Mouse (Mus musculus): ENCODE results near the gene Ppp1r16b.

Gene Ppp1r16b

DNA sequence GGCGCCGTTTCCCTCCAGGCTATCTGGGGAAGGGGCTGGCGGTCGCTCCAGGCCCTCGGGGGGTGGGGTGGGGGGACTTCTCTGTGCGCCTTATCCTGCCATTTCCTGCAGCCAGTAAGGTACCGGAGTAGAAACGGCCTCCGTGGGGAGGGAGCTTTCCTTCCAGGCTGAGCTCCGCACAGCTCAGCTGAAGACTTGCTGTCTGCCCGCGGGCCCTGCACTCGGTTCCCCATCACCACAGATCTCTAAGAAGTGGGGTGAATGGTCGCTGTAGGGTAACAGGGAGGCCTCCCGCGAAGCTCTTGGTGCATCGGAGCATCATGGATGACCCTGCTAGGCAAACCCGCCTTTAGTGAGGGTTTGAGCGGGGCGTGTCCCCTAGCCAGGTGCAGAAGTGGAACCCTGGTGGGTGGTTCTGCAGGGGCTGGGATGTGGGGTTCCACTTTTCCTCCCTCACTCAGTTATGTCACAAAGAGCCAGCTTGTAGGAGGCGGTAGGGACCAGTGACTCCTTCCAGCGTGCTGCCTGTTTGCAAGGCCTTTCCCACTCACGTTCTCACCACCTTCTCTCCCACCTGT lies 3.3 kb downstream of the Ppp1r16b start:
- DNase-seq = peak; percentile 42

DNA sequence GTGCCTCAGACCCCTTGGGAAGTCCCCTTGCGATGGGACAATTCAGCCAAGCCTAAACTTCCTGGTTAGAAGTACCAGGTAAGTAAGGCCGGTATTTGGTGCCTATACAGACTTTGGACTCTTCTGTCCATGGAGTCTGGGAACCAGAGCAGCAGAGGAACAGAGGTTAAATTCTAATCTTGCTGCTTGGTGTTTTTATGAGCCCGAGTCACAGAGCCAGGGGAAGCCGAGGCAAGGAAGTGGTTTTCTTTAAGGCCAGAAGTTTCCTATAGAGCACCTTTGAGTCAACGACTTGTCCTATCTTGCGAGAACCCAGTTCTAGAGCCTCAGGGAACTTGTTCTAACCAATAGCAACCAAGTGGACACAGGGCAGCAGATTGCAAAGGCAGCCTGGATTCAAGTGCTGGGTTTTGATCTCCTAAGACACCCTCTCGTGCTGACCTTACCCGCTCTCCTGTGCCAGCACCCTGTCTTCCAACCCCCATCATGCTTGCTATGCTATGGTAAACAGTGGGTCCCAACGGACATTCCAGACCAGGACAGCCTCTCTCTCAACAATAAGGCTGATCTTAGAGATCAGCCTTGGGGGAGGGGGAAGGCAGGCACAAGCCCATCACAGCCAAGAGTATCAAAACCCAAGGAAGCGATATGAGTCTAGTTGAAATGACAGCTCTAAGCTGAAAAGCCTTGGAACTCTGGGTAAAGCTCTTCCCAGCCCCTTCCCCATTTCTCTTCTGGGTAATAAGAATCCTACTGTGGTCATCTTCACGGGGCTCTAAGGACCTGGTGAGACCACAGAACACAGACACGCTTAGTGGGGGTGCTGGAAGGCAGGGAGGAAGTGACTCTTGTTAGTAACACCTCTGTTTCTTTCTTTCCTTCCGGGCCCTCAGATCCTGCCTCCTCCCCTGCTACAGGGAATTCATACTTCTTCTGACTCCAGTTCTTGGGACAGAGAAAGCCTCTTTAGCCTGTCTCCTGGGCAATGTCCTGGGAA lies 4.3 kb downstream of the Ppp1r16b start:
- peak; percentile 81 for DNase-seq

DNA sequence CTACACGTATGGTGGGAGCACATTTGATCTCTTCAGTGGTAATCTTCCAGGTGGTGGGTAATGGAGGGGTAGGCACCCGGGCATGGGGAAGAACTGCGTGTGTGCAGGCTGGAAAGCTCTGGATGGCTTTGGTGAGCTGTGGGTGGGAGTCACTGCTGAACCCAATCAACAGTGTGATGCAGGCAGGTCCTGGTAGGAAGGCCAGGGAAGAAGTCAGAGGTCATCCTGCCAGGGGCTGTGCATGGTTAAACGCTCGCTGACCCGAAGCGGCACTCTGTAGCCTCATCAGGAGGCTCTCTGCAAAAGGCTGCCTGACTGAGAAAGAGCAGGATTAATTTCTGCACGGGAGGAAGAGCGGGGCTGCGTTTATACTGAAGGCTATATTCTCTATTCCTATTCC lies 5.4 kb downstream of the Ppp1r16b start:
- peak; percentile 90 for DNase-seq

GRCm38 (mm10) chr2:158672829-158673228 lies 7.6 kb downstream of the Ppp1r16b start:
- DNase-seq = peak; percentile 89

- no peak for DNase-seq
Observed at GRCm38 (mm10) chr2:158673493-158673892, 8.3 kb downstream of the Ppp1r16b start.

GRCm38 (mm10) chr2:158674131-158674530 lies 8.9 kb downstream of the Ppp1r16b start:
- DNase-seq = no peak

- no peak for DNase-seq
Observed at GRCm38 (mm10) chr2:158674759-158675158, 9.6 kb downstream of the Ppp1r16b start.

DNA sequence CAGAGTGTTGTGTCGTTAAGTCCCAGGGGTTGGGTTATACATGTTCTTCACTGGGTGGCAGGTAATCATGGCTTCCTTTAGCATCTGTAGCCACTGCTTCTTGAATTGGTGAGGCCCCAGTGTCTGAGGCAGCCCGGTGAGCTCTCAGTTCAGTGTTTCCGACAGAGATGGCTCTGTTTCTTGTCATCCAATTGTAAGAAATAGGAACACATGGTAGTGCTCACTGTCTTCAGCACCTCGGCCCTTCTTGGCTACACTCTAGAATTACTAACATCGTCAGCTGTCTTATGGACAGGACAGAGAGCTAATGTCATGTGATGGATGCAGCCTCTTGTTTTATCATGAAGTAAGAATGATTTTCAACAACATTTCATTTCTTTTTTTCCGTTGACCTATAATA lies 10.0 kb downstream of the Ppp1r16b start:
- no peak for DNase-seq

DNA sequence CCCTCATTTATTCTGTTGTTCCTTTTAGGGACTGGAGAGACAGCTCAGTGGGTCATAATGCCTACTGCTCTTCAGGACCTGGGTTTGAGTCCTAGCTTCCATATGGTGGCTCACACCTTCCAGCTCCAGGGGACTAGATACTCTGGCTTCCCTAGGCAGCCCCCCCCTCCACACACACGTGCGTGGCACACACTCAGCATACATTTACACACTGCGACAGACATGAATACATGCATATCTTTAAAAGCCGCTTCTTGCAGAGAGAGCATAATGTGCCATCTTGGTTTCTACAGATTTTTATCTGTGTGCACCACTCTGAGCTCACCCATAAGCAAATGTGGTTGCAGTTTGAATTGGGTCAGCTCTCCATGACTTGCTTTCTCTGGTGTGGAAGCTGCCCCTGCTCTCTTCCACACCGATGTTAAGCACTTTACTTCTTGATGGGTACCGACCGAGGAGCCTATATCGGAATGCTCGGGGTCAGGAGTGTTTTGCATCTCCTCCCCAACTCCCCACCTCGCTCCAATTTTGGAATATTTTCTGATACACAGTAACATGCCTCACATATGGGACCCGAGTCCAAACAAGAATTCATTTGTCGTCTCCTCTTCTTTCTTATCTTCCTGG lies 10.8 kb downstream of the Ppp1r16b start:
- DNase-seq = no peak

DNA sequence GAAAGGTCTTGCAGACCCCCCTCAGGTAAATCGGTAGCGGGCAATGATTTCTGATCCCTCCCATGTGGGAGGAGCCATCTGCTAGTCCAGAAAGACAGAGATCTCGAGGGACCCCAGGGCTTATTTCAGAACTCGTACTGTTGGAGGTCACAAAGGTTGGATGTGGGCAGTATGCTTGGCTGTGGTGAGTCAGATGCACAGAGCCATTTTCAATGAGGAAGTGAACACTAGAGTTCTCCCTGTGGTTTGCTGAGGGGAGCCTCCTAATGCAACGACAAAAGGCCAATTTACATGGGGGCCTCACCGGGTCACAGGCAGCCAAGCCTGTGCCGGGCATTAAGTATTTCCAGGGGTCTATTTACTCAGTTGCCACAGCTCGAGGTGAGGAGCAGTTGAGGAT lies 12.7 kb downstream of the Ppp1r16b start:
- no peak for DNase-seq

- DNase-seq = no peak
Observed at GRCm38 (mm10) chr2:158679091-158679490, 13.9 kb downstream of the Ppp1r16b start.

DNA sequence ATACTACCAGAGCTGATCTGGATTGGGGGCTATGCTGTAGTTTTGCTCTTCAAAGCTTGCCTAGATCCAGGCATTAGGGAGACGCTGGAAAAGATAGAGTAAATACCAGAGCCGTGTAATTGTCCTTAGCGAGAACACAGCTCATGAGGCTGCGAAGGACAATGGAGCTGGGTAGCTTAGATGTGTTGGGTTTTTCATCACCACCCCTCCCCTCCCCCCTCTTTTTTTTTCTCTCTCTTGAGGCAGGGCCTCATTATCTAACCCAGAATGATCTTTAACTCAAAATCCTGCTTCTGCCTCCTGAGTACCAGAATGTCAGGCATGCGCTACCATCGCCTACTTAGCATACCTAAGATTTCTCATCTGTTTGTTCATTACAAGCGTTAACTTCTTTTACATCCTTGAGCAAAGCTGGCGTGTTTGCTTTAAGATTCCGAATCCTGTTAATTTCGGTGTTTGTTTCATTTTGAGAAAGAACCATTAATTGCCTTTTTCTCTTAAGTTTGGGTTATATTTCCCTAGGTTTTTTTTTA lies 15.2 kb downstream of the Ppp1r16b start:
- no peak for DNase-seq

- DNase-seq = no peak
Observed at GRCm38 (mm10) chr2:158681714-158682113, 16.5 kb downstream of the Ppp1r16b start.

DNA sequence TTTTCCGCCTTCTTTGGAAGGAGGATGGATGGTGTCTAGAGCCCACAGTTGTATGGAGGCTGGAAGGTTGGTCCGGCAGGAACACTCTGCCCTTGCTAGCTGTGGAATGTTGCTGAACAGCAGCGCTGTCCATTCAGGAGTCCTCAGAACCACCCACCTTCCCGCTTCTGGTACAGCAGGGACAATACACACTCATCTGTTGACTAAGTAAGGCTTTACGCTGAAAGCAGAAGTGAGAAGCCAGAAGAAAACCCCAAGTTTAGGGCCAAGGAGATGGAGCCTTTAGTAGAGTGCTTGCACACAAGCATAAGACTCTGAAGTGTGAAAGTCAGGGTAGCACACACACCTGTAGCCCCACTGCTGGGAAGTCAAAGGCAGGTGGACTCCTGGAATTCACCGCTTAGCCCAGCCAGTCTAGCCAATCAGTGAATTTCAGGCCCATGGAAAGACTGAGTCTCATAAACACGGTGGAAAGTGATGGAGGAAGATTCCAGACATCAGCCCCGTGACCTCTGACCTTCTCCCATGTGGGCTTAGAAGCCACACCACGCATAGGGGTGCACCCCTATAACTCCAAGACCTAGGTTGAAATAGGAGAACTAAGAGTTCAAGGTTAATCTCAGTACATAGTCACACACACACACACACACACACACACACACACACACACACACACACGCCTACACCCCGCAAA lies 17.3 kb downstream of the Ppp1r16b start:
- no peak for DNase-seq

DNA sequence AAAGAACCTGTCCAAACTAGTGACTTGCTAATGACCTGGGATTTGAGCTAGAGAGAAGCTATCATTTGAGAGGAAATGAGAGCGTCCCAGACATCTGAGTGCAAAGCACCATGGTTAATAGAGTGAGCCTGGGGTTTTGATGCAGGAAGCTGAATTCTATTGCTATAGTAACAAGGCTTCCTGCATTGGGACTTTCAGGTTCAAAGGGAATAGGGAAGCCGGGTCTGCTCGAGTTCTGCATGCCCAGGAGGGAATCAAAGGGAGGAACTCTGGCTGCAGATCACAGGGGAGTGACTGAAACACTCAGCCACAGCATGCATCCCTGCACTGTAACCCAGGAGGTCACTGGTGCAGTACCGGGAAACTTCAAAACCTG lies 17.8 kb downstream of the Ppp1r16b start:
- no peak for DNase-seq

GRCm38 (mm10) chr2:158684247-158684843 lies 19.1 kb downstream of the Ppp1r16b start:
- DNase-seq = no peak

GRCm38 (mm10) chr2:158684910-158685309 lies 19.7 kb downstream of the Ppp1r16b start:
- DNase-seq = no peak

DNA sequence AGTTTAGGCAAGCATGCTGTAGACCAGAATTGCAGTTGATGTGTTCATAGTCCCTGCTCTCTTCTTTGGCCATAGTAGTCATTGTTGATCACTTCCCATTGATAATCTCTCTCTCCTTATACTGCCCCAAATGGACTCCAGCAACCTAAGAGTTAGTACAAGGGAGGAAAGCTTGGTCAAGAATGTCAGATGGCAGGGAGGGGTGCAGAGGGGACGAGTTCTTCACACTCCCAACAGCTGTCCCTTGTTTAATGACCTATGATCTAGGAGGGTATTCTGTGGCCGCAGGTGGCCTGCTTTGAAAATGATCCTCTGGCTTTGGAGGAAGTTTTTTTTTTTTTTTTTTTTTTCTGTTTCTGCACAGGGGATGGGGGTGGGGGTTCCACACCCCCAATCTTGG lies 21.2 kb downstream of the Ppp1r16b start:
- DNase-seq = no peak

- DNase-seq = peak; percentile 84
Observed at GRCm38 (mm10) chr2:158687804-158688241, 22.6 kb downstream of the Ppp1r16b start.

- peak; percentile 27 for DNase-seq
Observed at GRCm38 (mm10) chr2:158689060-158689459, 23.9 kb downstream of the Ppp1r16b start.

DNA sequence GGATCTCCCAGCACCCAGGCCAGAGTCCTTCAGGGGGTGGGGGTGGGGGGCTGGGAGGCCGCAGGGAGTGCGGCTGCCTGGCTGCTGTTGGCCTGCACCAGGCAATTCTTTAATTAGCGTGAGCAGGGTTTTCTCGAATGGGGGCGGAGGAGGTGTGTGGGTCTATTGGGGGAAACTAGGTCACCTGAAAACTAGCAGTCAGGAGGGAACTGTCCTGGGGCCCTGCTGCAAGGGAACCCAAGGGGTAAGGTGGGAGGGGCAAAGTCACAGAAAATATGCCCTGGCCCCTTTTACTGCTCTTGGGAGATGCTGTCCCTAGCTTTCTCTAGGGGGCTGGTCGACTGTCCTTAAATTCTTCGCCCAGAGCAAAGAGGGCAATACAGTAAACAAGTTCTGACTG lies 24.4 kb downstream of the Ppp1r16b start:
- no peak for DNase-seq

GRCm38 (mm10) chr2:158690116-158690515 lies 24.9 kb downstream of the Ppp1r16b start:
- no peak for DNase-seq

All from kidney, adult 9 months (tissue).